Mouse (Mus musculus) right cerebral cortex, postnatal 4 days (tissue): ENCODE measurements around the gene Ndufs5.

Experiments used
- DNase-seq: peaks from one replicate; pipeline ENCODE4 v3.0.0-alpha.2; 2022

The Ndufs5 gene

DNA sequence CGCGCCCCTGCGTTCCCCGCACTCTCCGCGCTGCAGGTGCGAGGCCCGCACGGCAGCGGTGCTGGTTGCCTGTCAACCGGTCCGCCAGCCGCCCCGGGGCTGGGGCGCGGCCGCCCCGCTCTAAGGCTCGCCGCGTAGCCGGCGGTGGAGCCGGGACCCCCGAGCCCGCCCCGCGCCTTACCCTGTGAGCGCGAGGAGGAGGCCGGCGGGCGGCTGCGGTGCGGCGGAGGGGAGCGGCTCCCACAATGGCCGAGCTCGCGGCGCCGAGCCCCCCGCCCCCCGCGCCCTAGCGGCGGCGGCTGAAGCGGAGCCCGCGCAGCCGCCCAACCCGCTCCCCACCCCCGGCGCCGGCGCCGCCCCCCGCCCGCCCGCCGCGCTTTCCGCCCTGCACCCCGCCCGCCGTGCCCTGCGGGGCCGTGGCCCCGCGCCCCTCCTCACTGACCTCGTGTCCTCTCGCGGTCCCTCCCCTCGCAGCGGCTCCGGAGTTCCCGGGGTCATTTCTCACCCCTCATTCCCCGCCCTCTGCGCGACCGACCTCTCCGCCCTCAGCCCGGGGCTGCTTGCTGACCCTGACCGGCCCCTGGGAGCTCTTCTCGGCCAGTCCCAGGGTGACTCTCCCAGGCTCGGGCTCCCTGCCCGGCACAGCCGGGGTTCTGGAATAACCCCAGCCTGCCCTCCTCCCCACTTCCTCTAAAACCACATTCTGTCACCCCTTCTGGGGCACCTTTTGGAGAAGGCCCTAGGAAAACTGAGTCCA, 30.8 kb downstream of the Ndufs5 start:
- DNase-seq: peak; percentile 72

DNA sequence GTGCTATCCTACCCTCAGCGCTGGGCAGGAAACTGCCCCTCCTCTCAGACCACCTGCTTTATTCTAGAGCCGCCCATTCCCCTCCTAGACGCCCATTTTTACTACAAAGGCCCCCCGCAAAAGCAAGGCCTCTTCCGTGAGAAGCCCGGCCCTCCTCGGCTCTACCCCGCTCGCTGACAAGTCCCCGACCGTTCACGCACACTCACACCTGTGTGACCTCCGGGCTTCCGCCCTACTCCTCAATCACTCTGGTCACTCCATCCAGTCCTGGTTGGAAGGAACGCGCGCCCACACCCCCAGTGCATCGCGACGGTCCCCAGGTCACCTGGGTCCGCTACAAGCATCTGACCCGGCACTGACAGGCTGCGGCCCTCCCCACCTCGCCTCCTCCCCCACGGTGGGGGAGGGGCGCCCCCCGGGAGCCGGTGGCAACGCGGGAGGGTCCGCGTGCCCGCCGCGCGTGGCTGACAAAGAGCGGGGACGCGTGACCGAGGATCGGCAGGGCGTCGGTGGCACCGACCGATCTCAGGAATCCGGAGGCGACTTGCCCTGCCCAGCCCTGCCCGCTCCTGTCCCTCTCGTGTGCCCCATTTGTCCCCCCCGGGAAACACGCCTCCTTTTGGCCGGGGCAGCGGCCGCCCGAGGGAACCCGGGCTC, 31.5 kb downstream of the Ndufs5 start:
- peak; percentile 52 for DNase-seq

DNA sequence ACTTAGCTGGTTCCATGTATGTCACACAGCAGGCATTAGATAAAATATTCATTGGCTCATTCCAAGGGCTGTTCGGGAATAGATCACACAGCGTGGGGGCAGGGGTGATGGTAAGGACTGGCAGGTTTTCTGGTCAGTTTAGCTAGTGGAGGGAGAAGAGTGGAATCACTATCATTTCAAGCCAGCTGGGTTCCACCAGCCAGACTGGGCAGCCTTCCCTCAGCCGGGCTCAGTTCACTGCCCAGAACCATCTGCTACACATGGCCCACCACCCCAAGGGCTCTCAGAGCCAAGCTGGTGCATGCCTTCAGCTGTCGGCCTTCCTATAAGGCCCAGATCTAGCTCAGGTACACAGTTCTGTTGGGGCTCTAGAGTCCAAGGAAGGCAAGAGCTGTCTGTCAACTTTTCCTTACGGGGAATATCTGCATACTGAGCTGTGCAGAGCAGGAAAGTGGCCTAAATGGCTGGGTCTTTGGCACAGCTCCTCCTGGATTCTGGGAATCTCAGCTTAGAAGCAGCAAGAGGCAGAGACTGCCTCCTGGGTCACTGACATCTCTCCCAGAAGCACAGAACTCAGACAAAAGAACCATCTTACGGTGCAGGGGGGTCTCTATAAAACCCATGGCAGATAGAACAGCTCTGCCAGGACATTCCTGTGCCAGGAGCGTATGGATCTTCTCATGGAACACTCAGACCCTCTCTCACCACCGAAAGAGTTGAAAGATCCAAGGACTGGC, 32.3 kb downstream of the Ndufs5 start:
- DNase-seq: peak; percentile 40

DNA sequence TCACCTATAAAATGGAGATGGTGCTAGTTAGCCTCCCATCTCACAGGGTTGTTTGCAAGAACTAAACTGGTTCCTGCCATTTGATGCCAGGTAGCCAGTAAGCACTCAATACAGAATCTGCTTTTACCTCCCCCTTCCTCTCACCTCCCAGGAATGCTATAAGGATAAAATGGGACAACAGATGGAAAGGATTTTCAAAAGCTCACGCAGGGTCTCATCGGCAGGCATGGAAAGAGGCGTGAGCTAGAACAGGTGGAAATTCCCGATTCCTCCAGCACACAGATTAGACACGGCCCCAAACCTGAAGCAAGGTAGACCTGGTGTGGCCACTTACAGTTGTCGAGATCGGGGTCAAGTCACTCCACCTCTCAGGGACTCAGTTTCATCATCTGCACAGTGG, 33.0 kb downstream of the Ndufs5 start:
- no peak for DNase-seq

DNA sequence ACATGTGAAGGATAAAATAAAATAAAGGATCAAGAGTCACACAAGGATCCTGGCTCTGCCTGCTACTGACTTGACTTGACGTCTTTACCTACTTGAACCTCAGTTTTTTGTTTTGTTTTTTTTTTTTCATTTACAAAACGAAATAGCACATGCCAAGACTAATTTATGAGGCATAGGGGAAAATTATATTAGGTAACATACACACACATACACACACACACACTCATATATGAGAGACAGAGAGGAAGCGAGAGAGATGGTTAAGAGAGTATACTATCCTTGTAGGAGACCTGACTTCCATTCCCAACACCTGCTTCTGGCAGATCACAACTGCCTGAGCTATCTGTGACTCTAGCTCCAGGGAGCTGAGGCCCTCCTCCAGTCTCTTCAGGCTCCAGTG, 33.7 kb downstream of the Ndufs5 start, which contains the start of gene Macf1:
Macf1 (minus strand) TSS at position 101 of the 400 bp plus-strand sequence.
- DNase-seq: no peak

DNA sequence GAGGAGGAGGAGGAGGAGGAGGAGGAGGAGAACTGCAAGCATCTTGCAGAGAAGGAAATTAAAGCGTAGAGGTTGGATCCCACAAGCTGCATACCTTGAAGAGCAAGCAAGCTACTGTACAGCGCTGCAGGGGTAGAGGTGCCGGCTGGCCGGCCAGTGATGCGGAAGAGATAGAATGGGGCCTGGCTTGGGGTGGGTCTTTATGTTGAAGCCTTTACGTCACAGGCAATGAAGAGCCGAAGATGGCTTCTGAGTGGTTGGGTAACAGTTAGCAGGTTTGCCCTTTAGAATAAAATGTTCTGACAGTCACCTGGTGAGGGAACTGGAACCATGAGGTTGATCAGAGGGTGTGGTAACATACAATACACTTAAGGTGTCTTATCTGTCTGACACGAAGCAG, 35.7 kb downstream of the Ndufs5 start:
- no peak for DNase-seq

DNA sequence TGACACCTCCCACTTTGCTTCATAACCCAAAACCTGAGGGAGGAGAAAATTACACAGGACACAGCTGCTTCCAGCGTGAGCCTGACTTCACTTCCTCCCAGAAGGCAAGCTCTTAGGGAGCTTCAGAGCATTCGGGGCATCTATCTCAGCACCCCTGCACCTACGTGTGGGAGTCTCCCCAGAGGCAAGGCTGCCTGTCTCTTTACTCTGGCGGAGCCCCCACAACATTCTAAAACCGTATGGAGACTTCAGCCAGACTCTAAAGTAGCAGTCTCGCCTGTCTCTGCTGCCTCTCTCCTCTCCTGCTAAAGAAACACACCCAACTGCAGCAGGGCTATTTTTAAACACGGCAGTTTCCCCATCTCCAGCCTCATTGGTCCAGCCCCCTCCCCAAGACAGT, 37.0 kb downstream of the Ndufs5 start:
- DNase-seq: no peak

DNA sequence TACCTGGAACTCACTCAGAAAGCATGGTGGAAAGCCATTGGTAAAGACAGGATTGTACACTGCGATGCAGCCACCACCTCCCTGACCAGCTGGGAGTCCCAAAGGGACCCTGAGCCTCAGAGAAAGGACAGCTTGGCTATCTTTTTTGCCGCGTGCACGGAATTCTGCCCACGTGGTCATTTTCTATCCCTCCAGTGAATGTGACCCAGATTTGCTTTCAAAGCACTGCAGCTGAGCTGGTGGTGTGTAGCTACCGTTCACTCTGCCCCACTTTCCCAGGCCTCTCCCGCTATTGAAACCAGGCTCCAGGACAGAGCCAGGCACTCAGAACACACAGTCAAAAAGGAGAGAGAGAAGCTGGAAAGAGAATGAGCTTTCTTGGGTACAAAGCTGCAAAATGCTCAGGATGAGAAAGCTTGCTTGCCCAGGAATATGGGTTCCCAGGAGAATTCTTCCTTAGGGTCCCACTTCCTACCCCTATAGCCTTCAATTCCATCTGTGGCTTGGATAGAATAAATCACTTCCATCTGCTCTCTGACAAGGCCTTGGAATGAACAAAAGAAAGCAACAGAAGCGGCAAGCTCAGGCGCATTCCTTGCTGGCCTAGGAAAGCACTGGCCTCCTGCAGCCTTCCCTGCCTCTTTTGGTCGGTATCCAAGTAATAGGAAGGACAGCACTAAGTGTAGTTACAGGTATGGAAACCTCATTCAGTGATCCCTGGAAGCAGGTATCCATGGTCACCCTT, 40.8 kb downstream of the Ndufs5 start:
- DNase-seq: peak; percentile 43

DNA sequence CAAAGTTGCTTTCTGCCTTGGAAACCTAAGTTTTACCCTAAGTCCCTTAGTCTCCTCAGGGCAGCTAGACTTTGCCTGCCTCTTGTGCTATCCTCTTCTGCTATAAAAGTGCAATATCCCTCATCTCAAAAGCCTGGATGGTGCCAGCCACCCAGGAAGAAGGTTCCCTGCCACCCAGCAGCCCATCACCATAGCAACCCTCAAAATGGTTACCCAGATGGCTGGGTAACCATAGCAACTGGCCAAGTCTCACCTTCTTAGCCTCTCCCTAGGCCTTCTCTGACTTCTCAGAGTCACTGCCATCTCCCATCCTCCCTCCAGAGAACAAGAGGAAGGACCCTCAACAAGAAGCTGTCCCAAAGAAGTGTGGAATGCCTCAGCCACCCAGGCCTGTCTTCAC, 47.4 kb downstream of the Ndufs5 start:
- DNase-seq: no peak

DNA sequence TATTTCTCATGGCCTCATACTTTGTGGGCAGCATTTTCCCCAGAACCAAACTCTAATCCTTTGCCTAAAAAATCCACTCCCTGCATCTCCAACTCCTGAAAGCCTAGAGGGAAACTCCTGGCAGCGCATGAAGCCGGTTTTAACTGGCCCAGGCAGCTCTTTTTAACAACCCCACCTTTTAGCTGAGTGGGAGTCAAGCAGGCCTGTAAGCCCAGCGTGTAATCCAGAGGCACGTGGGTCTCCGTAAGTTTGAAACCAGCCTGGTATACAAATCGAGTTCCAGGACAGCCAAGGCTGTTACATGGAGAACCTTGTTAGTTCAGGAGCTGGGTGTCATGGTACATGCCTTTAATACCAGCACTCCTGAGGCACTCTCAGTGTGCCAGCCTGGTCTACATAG, 48.3 kb downstream of the Ndufs5 start:
- no peak for DNase-seq

DNA sequence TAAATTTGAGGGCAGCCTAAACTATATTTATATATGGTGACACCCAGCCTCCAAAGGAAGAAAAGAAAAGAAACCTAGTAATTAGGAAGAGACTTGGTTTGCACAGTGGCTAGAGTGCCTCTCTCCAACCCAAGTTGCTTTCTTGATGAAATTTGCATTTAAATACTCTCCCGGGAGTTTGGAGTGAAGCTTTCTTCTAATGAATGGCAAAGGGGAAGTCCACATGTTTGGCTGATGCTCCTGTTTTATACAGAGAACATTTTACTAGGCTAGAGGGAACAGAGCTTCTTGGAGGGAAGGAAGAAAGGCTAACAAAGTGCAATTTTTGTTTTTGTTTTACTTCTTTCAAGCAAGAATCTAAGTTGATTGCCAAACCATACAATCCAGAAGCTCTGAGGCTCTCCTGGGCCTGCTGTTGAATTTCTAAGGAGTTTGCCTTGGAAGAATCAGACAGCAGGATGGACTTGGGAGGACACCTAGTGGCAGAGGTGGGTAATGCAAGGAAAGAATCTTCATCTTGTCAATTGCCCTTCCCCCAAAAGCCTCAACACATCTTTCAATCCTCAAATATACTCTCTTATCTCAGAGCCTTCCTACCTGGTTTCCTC, 50.6 kb downstream of the Ndufs5 start:
- DNase-seq: peak; percentile 86

DNA sequence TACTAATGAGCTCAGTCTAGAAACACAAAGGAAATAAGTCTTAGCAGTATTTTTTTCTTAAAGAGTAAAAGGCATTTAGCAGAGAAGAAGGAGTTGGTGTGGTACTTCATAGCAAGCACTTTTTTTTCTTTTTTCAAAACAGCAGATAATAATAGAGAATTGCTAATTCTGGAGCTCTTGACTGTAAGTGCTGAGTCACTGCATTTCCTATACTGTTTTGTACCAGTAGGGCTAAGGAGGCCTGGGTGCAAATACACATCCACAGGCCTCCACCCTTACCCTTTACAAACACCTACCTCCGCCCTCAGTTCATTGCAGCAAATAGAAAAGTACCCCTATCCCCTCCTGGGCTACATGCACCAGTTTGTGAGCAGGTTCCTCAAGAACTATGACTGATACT, 51.5 kb downstream of the Ndufs5 start:
- DNase-seq: no peak

DNA sequence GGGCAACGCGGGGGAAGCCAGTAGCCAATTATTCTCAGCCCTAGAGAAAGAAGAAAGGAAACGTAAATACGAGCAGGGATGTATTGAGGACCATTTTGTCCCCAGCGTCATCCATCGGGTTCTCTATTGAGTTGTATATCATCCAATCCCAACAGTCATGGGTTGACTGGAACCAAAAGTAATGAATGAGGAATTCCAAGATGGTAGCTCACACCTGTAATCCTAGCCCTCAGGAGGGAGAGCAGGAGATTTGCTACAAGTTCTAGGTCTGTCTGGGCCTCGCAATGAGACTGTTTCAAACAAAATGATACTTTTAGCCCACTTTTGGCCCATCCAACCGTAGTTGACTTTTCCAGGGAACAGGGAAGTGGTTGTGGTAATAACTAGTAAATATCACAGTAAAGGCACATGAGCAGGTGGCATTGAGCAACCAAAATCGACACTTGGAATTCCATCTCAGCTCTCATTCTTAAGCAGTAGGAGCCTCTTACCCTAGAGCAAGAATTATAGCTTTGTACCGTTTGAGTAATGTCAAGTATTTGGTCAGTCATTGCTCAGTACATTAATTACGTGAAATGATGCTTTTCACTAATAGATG, 52.2 kb downstream of the Ndufs5 start:
- no peak for DNase-seq

DNA sequence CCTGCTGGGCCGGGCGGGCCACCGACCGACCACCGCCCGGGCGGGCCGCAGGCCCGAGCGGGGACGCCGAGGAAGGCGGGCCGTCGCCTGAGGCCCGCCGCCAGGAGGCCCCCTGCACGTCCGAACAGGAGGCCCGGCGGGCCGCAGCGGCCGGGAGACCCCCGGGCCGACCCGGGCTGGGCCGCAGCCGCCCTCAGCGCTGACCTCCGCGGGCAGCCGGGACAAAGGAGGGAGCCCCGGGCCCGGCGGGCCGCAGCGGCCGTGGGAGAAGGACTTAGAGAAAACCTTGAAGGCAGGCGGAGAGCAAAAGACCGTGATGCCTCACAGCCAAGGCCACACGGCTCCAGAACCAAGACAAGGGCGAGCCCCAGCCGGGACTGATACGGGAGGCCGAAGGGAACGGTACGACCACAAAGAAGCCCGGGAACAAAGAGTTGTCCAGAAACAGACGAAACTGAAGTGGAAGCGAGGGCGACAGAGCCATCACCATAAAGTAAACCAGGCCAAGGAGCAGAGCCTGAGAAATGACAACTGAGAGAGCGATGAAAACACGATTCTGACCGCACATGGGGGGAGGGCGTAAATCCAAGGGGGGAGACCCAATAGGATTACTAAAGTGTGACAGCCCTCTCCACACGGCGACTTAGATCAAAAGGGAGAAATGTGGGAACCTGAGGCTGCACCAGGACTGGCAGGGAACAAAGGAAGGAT, 52.9 kb downstream of the Ndufs5 start:
- peak; percentile 35 for DNase-seq

DNA sequence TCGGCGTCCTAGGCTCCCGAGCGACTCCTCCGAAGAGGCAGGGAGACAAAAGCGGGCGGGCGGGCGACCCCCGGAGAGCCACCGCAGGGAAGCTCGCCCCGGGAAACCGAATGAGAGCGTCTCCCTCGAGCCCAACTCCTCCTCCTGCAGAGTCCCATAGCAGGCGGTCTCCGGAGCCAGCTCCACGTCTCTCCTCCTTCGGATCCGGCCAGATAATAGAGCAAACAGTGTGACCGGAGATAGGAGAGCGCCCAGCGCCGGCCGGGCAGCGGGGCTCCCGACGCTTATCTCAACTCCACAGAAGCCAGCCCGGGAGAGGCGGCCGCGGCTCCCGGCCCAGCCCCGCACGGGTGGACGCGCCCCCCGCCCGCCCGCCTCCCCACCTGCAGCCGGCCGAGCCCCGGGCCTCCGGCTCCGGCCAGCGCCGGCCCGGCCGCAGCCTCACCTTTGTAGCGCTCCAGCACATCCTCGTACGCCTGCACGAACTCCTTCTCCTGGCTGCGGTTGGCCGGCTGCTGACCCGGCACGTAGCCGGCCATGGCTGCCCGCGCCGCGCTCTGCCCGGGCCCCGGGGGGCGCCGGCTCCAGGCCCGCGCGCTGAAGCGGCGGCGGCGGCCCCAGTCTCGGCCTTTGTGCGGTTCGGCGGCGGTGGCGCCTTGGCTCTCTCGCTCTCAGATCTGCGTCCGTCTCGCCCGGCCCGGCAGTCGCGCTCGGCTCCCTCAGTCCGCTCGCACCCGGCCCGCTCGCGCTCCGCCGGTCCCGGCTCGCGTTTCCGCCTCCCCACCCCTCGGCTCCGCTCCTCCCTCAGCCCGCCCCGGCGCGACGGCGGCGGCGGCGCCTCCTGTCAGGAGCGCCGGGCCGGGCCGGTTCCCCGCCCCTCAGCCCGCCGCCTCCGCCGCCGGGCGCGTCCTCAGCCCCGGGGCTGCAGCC, 53.7 kb downstream of the Ndufs5 start:
- DNase-seq: peak; percentile 52

DNA sequence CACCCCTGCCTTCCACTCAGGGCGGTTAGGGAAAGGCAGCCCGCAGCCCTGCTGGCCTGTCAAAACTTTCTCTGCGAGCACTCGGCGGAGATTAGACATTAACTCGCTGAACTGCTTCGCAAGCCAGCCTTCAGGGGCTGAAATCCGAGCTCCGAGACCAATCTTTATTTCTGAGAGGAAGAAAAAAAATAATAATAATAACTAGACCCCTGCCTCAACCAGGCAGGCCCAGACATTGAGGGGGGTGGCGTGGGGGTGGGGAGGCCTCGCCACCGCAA, 54.4 kb downstream of the Ndufs5 start:
- no peak for DNase-seq

DNA sequence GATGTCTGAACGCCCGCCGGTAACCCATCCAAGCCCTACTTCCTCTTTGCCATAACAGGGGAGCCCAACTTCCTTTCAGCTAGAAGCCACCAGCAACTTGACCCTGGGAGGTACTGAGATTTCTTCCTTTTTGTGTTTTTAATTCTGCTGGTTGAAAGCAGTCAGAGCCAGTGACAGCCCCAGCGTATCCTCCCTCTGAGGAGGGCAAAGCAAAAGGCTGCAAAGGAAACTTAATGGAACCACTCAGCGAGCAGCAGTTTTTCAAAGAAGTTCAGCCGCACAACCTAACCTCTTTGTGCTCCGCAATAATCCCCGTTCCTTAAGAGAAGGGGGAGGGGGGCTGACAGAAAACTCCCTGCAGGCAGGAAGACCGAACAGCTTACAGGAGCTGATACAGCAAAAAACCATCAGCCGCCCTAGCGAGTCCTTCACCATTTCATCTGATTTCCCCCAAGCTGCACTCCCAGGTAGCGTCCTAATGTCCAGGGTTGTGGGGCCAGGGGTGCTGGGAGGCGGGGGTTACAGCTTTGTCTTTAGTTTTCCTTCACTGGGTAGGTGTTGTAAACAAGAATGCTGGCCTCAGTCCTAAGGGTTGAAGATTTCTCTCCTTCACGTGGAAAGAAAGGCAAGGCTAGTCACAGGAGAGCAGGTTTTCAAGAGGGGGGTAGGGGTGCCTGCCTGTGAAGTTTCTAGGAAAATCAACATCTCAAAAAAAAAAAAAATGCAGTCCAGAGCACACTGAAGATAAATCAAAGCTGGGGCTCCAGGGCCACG, 54.9 kb downstream of the Ndufs5 start:
- DNase-seq: no peak
